Mouse (Mus musculus) limb, embryonic 14.5 days (tissue): Measurements from ENCODE around the gene Rbfox3. TPM values are rescaled to one million over a fixed set of nuclear protein-coding genes. Genes with fewer than 3 reads are reported as not detected.

Source experiments
- ATAC-seq: fragments of 200-750 bp; cut with Nextera tagmentation; 2 replicates; pipeline ENCODE4 v1.8.0; 2017; ENCODE audit warnings: low read depth, moderate number of reproducible peaks, moderate TSS enrichment; ENCODE audit not compliant: low FRiP score
- DNase-seq: peaks from one replicate; pipeline ENCODE4 v3.0.0-alpha.2; 2015; ENCODE audit warnings: low spot score
- H3K27ac ChIP-seq: fragments of 300-500 bp; sonication (generic); replicated peaks from 2 replicates; pipeline ENCODE4 v1.5.1; 2014; ENCODE audit warnings: low read depth, mild to moderate bottlenecking, low read length, moderate library complexity, mixed read lengths
- H3K27me3 ChIP-seq: fragments of 300-500 bp; sonication (generic); 2 replicates; pipeline ENCODE4 v1.6.1; 2014; ENCODE audit warnings: low read length, mixed read lengths; ENCODE audit not compliant: control insufficient read depth, insufficient read depth
- H3K36me3 ChIP-seq: fragments of 300-500 bp; sonication (generic); 2 replicates; pipeline ENCODE4 v1.6.1; 2014; ENCODE audit warnings: mild to moderate bottlenecking, low read length, moderate library complexity, mixed read lengths; ENCODE audit not compliant: control insufficient read depth, insufficient read depth
- H3K4me1 ChIP-seq: fragments of 300-500 bp; sonication (generic); 2 replicates; pipeline ENCODE4 v1.6.1; 2014; ENCODE audit warnings: antibody characterized with exemption, low read length, mixed read lengths; ENCODE audit not compliant: control insufficient read depth, insufficient read depth
- H3K4me2 ChIP-seq: fragments of 300-500 bp; sonication (generic); replicated peaks from 2 replicates; pipeline ENCODE4 v1.6.1; 2014; ENCODE audit warnings: low read depth, mild to moderate bottlenecking, low read length, moderate library complexity; ENCODE audit not compliant: severe bottlenecking
- H3K4me3 ChIP-seq: fragments of 300-500 bp; sonication (generic); replicated peaks from 2 replicates; pipeline ENCODE4 v1.5.1; 2014; ENCODE audit warnings: low read length
- H3K9ac ChIP-seq: fragments of 300-500 bp; sonication (generic); 2 replicates; pipeline ENCODE4 v1.6.1; 2014; ENCODE audit warnings: mild to moderate bottlenecking, low read depth, low read length, moderate library complexity; ENCODE audit not compliant: severe bottlenecking
- H3K9me3 ChIP-seq: fragments of 300-500 bp; sonication (generic); 2 replicates; pipeline ENCODE4 v1.6.1; 2016; ENCODE audit warnings: low read length; ENCODE audit not compliant: control insufficient read depth
- POLR2A ChIP-seq: fragments of 200-500 bp; IDR thresholded peaks from 2 replicates; pipeline ENCODE4 v1.8.0; 2012; ENCODE audit warnings: inconsistent platforms, mild to moderate bottlenecking, moderate library complexity, borderline replicate concordance; ENCODE audit not compliant: insufficient read depth, insufficient read length; ENCODE audit errors: extremely low read depth
- WGBS: fragments of 180-500 bp; shearing (Covaris S2); extraction: QIAGEN DNeasy Blood & Tissue Kit; methylation state at CpG from one replicate; pipeline ENCODE4 v1.1.7; 2014; 5-methylcytosine and 5-hydroxymethylcytosine counted together
- polyA plus RNA-seq, 2 experiments: library from polyadenylated mRNA; depleted of rRNA in 1 of 2; stranded (reverse) in 1 of 2; unstranded in 1 of 2; fragments of >200 nt; fragmentation: Nextera tagmentation in 1 of 2; extraction: Ambion mirVana in 1 of 2; gene quantifications; 2 replicates each; pipeline versions ENCODE4 v1.2.1 to v1.2.3; 2012 to 2014

Rbfox3 gene
- polyA plus RNA-seq, 2 experiments, result 0.43 to 0.44 TPM

DNA sequence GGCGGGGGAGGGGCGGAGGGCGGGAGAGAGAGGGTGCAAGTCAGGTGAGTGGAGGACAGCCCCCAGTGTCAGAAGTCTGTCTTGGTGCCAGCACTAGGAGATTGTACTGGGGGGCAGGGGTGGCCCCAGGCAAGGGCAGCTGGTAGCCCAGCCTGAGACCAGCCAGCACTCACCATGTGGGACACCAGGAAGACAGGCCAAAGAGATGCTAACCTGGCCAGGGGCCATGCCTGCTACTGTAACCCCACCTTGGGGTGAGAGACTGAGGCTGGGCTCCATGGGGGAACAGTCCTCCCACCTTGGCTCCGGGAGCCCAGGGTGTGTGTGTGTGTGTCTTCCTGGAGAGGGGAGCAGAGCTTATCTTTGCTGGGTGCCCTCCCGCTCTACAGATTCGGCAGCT is 408.4 kb downstream of the Rbfox3 start:
- H3K27ac ChIP-seq, result no peak overlapping the region
- DNase-seq (no peak), ATAC-seq (no peak)
- H3K36me3 ChIP-seq, result no peaks in the 10 kb centered on the region
- peaks cover 12% of the 10 kb centered on the region; the same call in 1 of the 2 replicates for H3K27me3 ChIP-seq
- WGBS, result 61% methylated on average over 6 of the region's 6 CpGs
- no peak overlapping the region for H3K4me3 ChIP-seq
- H3K9me3 ChIP-seq, result no peaks in the 10 kb centered on the region
- 0 out of 2 replicates have a peak overlapping the region, but pooled peaks have one; percentile 16 for H3K9ac ChIP-seq
- TF ChIP-seq POLR2A, result no peak
- H3K4me2 ChIP-seq, result no peak overlapping the region
- no peaks in the 10 kb centered on the region for H3K4me1 ChIP-seq

DNA sequence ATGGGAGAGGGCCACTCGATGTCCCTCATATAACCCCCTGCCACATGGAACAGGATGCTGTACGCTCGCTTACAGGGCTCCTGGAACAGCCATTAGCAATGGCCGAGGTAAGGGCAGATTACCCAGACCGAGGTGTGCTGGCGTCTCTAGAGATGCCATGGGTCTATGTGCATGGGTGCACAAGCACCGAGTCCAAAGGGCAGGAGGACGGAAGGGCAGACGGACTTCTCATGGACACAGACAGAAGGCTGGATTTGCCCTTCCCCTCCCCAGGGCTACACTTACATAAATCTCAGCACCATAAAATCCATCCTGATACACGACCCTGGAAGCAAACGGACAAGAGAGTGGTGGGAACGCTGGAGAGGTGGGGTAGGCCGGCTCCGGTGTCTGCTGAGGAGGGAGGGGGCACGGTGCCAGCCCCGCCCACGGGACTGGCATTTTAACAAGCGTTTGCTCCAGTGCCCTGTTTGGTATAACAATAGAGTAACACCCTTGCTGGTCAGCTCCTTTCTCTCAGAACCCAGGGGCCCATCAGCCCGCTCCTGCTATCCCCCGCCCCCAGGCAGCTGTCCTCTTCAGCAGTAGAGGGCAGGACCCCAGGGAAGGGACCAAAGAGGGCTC is 415.2 kb downstream of the Rbfox3 start:
- WGBS, result 44% methylated on average over 18 of the region's 20 CpGs
- DNase-seq (no peak), ATAC-seq (no peak)
- H3K4me2 ChIP-seq, result no peak overlapping the region
- TF ChIP-seq POLR2A, result no peak
- H3K4me1 ChIP-seq, result no peaks in the 10 kb centered on the region; the same call in 1 of the 2 replicates
- no peak overlapping the region for H3K9ac ChIP-seq
- H3K9me3 ChIP-seq, result no peaks in the 10 kb centered on the region
- H3K27me3 ChIP-seq, result no peaks in the 10 kb centered on the region
- H3K4me3 ChIP-seq, result no peak overlapping the region
- H3K36me3 ChIP-seq, result no peaks in the 10 kb centered on the region
- H3K27ac ChIP-seq, result no peak overlapping the region

DNA sequence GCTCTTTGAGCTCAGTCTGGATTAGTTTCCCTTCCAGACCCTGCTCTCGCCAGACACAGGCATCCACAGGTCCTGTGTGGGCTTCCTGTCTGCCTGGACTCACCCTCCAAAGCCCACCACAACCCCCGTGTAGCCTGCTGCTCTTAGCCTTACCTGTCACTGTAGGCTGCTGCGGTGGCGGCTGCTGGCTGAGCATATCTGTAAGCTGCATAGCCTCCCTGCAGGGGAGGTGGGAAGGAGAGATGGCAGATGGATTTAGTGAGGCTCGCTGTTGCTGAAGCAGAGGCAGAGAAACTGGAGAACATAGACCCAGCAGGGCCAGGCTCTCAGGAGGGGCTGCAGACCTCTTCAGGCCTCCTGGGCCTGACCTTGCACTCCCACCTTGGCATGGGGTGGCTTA is 416.3 kb downstream of the Rbfox3 start:
- H3K4me1 ChIP-seq, result peaks cover 5% of the 10 kb centered on the region; the same call in 1 of the 2 replicates
- H3K27ac ChIP-seq, result no peak overlapping the region
- H3K4me2 ChIP-seq, result no peak overlapping the region
- H3K9ac ChIP-seq, result no peak overlapping the region
- no peak overlapping the region for H3K4me3 ChIP-seq
- ATAC-seq (no peak), DNase-seq (no peak)
- no peak for TF ChIP-seq POLR2A
- WGBS, result 26% methylated on average over 5 of the region's 5 CpGs
- no peaks in the 10 kb centered on the region for H3K27me3 ChIP-seq
- H3K9me3 ChIP-seq, result no peaks in the 10 kb centered on the region
- no peaks in the 10 kb centered on the region for H3K36me3 ChIP-seq

DNA sequence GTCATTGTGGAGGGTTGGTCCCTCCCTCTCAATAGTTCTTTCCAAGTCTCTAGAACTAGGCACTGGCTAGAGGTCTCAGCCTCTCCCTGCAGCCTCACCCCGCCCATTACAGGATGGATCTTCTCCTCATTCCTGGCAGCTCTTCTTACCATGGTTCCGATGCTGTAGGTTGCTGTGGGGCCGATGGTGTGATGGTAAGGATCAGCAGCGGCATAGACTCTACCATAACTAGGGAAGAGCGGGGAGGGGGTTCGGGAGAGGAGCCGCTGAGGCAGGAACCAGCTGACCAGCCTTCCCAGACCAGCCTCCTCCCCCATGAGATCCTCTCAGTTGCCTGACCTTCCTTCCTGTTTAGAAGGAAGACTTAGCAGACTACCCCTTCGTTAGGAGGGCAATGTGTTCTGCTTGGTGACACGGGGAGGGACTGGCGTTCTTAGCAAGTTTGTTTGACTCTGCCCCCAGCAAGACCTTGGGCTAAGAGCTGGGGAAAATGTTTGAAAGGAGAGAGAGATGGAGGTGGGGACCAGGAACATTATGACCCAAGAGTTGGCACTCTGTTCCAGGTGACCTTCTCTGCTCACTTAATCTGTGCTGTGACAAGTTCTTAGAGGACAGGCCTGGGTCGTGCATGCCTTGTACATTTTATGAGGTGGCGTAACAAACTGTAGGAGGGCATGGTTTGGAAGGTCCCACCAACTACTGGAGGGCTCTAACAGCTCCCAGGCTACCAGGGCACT is 417.2 kb downstream of the Rbfox3 start:
- DNase-seq, result no peak
- H3K9me3 ChIP-seq, result no peaks in the 10 kb centered on the region
- ATAC-seq, result no peak
- no peak overlapping the region for H3K27ac ChIP-seq
- H3K4me3 ChIP-seq, result no peak overlapping the region
- 76% methylated on average over 12 of the region's 12 CpGs for WGBS
- H3K9ac ChIP-seq, result no peak overlapping the region
- no peak for TF ChIP-seq POLR2A
- H3K36me3 ChIP-seq, result no peaks in the 10 kb centered on the region
- peaks cover 5% of the 10 kb centered on the region; the same call in 1 of the 2 replicates for H3K4me1 ChIP-seq
- no peaks in the 10 kb centered on the region for H3K27me3 ChIP-seq
- no peak overlapping the region for H3K4me2 ChIP-seq

DNA sequence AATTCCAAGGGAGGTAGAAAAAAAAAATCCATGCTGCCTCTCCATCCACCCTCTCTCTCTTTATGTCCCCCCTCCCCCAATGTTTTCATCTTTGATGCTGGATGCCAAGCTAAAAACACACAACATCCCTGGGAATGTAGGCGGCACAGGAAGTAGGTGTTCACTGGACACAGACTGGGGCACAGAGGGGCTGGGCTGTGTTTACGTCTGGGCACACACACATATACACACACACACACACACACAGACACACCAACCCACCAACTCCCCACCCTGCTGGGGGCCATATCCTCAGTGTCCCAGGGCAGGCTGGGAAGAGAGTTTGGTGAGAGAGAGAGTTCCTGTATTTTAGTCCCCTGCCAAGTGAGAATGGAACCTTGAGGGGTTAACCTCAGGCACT is 417.9 kb downstream of the Rbfox3 start:
- H3K9ac ChIP-seq, result no peak overlapping the region
- no peak overlapping the region for H3K4me2 ChIP-seq
- H3K4me3 ChIP-seq, result no peak overlapping the region
- no peak for TF ChIP-seq POLR2A
- no peak for ATAC-seq
- H3K9me3 ChIP-seq, result no peaks in the 10 kb centered on the region
- H3K4me1 ChIP-seq, result peaks cover 12% of the 10 kb centered on the region
- WGBS, result 81% methylated on average over 2 of the region's 2 CpGs
- DNase-seq, result no peak
- H3K36me3 ChIP-seq, result no peaks in the 10 kb centered on the region
- H3K27ac ChIP-seq, result no peak overlapping the region
- no peaks in the 10 kb centered on the region for H3K27me3 ChIP-seq
